Mouse (Mus musculus) cerebellum, adult 8-10 months (tissue): ENCODE measurements around the gene Pla2g12a.
A peak's percentile ranks its signal among the peaks of the same experiment; 100 is the strongest.

Source experiments
- DNase-seq: peaks from one replicate; pipeline ENCODE4 v3.0.0; 2022

Pla2g12a gene

DNA sequence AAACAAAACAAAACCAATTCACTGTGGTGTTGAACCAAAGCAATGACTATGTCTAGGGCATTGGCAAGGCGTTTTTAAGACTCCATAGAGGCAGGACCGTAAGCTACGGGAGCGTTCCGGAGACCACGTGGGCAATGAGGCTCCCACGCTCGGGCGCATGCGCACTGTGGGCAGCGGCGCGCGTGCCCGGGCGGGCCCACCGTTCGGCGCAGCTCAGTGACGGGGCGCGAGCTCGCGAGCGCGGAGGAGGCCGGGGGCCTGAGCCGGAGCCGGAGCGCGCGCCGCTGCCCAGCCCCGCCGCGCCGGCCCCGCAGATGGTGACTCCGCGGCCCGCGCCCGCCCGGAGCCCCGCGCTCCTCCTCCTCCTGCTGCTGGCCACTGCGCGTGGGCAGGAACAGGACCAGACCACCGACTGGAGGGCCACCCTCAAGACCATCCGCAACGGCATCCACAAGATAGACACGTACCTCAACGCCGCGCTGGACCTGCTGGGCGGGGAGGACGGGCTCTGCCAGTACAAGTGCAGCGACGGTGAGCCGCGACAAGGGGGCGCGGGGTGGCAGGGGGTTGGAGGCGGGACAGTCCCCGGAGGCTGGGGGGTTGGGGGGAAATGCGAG is at the start of gene Pla2g12a:
Pla2g12a (plus strand) TSS at position 202 of the 617 bp plus-strand sequence.
- DNase-seq = peak; percentile 90

DNA sequence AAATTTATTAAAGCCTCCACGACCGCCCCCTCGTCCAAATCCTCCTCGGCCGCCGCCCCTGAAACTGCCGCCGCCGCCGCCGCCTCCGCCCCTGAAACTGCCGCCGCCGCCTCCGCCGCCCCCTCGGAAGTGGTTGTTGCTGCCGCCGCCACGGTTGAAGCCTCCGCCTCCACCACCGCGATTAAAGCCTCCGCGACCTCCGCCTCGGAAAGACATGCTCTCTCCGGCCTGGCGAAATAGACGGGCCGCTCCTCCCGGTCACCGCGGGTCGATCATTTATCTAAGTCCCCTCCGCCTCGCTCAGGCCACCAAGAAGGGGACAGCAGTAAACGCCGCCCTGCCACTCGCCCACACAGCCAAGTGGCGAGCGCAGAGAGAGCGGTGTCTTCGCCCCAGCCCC is 47.8 kb upstream of the Pla2g12a start:
- no peak for DNase-seq

DNA sequence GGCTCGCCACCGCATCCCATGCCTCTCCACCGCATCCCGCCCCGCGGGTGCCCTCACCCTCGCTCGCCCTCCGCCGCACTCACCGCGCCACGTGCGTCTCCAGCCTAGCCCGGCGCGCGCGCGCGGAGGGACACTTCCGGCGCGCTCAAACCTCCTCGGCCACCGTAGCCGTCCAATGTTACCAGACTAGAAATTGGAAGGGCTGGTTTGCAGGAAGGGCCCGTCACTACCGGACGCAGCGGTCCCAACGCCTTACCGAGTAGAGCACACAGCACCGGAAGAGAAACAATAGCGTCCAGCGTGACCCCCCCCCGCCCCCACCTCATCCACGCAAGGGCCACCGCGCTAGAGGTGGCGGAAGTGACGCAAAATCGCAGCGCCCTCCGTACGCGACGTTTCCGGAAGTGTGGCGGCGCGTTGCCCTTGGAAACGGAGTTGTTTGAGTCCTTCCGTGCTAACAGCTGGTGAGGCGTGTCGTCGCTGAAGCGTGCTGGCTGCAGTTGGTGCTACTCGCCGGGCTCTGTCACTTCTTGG is 47.3 kb upstream of the Pla2g12a start, which contains the start of gene Gar1:
Gar1 (minus strand) TSS at position 362 of the 534 bp plus-strand sequence.
- peak; percentile 93 for DNase-seq

DNA sequence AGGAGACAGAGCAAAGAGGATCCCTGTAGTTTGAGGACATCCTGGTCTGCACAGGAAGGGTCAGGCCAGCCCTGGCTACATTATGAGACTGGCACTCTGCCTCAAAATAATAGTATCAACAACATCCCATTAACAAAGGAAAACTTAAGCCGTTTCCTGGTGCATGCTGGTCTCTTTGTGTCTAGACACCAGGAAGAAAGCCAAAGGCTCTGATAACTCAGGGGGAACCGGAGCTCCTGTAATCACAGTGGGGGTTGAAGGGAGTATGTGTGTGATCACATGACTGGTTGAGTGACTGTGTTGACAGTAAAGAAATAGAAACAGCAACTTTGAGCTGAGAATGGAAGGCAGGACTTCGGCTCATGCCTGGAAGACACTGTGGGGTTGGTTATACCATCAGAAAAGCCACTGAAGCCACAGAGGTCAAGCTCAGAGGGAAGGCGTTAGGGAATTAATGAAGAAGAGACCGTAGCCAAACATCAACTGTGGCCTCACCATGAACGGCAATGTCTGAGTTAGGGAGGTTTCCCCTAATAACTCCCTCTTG is 42.9 kb upstream of the Pla2g12a start, which contains the start of gene Cfi:
Cfi (plus strand) TSS at position 497 of the 547 bp plus-strand sequence.
- no peak for DNase-seq

DNA sequence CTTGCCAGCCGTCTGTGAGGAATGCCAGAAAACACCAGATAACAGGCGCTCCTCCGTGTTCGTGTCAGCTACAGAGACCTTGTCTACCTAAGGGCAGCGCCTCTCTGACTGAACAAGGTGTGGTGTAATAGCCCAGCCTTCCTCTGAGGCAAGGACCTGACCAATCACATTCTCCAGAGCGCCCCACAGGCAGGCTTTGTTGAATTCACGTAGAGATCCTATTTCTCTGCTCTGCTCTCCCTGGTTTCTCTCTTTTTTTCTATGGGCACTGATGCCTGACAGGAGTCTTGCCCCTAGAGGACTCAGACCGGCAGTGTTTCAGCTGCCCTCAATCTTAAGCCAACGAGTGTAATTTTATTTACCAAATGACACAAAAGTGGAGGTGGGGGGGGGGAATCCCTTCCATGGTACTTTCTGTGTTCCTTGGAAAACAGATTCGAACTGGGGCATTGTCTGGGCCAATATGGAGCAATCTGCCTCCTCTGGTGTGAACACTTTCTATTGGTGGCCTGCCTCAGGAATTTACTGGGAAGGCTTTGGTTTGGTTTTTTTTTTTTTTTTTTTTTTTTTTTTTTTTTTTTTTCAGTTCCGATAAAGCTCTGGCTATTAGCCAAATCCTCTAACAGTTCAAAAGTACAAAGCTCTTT is 42.2 kb upstream of the Pla2g12a start:
- DNase-seq = no peak

DNA sequence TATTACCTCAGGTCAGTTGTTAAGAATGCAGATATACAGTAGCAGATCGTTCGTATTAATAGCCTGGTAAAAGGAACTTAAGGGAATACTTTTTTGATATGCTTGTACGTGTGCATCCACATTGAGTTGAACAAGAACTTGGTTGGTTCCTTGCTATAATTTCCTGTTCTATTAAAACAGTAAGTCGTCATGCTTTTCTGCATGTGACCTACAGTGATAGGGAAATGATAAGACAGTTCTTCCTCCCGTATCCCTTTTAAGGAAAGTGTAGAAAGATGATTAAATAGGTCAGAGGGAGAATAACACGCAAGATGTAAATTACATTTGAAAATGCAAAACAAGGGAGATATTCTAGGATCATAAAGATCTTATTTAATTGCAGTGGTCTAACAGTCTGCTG is 41.4 kb upstream of the Pla2g12a start:
- DNase-seq = no peak

DNA sequence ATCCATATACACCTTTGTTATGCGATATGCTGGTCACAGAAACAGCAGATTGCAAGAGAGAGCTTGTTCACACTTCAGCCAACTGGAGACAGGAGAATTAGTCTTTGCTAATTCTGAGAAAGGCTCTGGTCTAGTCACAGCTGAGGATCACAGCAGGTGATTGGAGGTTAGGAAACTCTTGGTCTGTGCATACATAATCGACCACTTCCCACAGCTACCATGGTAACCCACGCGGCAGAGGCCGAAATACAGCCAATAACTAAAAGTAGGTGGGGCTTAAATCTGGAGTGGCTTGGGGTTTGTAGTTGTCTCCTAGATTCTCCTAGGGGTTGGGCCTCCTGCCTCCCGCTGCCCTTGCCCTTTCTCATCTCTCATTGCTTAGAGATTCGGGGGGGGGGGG is 40.4 kb upstream of the Pla2g12a start:
- no peak for DNase-seq

DNA sequence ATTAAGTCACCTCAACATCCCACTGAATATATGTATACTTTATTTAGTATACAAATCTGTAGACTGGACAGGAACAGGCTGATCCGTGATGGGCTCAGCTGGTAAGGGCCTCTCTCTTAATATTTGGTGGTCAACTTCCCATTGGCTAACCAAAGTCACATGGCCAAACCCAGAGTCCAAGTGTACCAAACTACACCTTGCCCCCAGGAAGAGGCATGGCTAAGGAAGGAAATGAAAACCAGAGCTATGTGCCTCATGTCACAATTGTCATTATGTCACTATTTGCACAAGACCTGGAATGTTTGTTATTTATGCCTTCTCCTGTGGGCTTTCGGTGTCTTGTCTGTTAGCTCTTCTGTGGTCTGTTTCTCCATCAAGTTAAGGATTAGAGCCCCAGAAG is 32.5 kb upstream of the Pla2g12a start:
- no peak for DNase-seq

DNA sequence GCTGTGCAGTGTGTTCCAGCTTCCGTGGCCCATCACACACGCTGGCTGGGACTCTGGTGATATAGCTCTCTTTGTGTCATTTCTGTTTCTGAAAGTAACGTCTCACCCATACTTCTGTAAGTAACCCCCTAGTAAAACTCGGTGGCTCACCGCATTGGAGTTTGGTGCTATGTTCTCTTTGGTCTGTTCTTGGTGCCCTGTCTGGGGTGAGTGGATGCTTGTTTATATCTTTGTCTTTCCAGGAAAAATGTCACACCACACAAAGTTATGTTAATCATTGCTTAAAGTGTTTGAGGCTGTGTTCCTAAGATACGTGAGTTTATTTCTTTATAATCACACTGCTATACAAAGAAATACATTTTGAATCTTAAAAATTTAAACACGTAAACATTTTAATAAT is 31.6 kb upstream of the Pla2g12a start:
- no peak for DNase-seq

DNA sequence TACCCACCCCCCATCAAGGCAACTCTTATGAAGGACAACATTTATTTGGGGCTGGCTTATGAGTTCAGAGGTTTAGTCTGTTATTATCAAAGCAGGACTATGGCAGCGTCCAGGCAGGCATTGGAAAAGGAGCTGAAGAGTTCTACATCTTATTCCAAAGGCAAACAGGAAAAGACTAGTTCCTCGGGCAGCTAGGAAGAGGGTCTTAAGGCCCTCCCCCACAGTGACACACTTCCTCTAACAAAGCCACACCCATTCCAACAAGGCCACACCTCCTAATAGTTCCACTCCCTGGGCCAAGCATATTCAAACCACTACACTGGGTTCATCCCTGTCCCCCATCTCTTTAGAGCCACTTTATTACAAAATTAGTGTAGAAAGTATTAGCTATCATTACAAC is 15.8 kb upstream of the Pla2g12a start:
- DNase-seq = no peak

DNA sequence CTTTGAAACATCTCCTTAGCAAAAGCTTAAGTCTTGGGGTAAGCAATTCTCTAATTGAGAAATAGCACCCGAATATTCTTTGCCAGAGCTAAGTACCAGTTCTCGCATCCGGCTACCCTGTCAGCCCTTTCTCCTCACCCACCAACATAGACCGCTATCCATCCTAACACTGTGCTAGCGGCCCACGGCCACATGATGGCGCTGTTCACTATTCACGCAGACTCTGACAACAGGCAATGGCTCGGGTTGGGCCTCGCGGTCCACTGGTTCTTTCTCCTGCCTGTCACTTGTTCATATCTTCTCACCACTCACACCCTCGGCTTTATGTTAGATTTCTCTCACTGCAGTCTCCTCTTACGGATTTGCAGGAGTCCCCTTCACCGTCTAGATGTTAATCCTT is 14.7 kb upstream of the Pla2g12a start:
- DNase-seq = peak; percentile 28

DNA sequence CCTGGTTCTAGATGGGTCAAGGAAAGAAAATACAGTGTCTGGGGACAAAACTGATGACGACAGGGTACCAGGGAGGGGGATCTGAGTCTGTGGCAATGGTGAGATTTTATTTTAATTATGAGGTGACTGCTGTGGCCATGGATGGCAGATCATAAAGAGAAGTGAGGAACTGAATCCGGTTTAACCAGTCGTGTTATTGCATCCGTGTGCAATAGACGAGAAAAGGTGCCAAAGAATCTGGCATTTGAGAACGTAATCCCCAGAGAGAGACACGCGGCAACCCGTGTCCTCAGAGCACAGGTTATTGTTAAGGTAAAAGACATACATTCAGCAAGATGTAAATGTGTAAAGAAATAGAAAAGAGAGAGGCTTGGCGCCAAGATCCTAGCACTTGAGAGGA is 1.1 kb upstream of the Pla2g12a start:
- DNase-seq = no peak

DNA sequence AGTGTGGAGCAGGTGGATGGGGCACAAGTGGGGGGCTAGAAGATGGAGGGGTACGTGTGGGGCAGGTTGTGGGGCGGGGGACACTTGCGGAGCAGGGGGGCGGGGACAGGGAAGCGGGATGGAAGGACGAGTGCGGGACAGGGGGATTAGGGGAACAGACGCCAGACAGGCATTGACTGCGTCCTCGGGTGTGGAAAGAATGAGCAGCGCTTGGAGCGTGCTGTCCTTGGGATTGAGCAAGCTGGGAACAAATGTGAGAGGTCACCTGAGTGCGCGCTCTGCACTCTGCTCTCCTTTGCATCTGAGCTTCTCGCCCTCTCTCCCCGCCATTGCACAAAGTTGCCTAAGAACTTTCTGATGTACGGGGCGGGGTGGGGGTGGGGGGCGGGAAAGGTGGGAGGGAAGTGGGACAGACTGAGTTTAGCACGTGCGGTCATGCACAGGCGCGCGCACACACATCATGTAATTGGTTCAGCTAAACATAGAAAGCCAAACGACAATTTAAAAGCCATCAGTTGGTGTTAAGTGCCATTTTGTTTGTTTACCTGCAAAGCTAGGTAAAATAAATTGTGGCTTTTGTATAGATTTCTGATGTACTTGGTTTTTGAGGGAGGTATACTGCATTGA is 838 bp downstream of the Pla2g12a start:
- no peak for DNase-seq

DNA sequence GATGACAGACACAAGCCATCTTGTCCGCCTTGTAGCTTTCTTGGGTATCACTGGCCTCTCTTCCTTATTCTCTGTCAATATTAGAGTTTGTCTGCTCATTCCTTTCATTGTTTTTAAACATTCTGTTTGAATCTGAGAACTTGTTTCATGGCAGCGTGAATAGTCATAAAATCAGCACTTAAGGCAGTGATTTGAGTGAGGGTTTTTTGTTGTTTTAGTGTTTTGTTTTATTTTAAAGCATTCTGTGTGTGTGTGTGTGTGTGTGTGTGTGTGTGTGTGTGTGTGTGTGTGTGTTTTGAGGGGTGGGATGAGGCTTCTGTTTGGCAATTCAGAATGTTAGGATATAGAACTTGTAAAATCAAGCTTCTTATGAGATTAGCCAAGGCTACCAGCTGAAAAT is 1.5 kb downstream of the Pla2g12a start:
- no peak for DNase-seq

DNA sequence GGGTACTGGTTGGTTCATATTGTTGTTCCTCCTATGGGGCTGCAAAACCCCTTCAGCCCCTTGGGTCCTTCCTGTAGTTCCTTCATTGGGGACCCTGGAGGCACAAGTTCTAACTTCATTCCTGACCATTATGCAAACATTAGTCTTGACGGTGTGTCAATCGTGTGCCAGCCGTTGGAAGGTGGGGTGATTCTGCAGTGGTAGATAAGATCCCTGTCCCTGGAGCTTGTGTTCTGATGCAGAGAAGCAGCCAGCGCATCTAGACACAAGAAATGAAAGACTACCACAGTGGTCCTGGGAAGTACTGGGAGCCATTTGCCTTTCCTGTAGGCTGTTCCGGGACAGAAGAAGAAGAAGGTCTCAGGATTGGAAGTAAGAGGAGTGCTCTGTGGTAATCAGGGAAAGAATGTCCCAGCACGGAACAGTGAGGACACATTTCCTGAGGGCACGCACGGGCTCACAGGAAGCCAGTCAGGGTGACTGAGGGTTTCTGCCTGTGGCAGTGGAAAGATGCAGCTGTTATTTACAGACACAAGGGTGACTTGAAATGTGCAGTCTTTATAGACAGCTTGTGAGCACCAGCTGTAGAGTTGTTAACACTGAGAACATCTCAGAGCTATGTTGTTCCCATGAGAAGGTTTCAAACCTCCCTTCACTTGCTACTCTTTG is 2.7 kb downstream of the Pla2g12a start:
- DNase-seq = no peak

DNA sequence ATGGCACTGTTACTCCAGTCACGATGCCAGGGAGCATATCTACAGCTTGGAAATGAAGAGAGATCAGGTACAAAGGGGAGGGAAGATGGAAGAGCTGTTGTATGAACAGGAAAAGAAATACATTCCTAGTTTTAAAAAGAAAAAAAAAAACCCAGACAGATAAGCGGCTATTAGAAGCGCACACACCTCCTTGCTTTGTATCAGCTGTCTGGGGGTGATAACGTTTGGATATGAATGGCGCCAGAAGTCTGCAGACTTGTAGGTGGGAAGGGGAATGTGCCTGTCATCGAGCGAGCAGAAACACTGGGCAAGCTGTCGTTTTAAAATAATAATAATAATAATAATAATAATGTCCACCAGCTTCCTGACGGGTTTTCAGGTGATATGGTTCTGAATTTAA is 7.2 kb downstream of the Pla2g12a start:
- no peak for DNase-seq

DNA sequence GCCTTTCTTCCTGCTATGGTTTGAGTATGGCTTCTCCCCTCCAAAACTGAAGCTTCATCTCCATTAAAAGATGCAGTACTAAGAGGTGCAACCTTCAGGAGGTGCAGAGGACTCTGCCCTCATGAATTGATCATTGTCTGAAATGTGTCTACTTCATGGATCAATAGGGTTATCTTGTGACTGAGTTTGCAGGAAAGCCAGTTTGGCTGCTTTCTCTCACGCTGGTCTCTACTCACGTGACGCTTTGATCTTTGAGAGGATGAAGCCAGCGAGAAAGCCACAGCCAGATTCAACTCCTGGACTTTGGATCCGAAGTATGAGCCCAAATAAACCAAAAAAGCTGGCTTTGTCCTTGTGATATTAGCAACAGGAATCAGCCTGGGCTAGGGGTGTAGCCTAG is 8.0 kb downstream of the Pla2g12a start:
- DNase-seq = no peak

DNA sequence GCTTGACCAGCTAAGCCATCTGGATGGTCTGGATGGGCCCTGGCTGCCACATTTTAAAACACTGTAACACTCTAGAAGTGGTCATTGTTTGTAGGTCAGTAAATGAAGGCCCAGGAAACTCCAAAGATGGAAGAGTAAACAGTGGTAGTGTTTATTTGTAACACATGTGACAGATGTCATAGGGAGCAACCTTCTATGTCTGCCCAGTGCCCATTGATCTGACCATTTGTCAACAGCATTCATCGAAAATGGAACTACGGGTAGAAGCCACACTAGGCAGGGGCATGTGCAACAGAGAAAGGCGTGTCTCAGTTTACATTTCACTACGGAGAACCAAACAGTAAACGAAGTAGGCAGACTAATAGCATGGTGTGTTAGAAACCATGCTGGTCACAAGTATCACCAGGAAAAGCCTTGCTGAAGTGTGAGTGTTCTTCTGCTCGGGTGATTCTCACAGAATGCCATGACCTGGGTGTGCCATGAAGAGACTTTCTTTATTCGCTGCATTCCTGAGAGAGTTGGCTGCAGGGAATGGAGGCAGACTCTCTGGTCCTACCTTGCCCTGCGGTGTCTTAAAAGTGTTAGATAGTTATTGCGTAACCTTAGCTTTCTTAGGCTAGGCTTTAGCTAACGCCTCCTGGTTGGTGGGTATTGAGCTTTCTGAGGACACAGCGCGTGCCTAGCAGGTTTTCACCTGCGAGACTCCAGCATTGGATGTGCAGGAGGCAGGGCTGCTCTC is 9.5 kb downstream of the Pla2g12a start:
- DNase-seq = no peak

DNA sequence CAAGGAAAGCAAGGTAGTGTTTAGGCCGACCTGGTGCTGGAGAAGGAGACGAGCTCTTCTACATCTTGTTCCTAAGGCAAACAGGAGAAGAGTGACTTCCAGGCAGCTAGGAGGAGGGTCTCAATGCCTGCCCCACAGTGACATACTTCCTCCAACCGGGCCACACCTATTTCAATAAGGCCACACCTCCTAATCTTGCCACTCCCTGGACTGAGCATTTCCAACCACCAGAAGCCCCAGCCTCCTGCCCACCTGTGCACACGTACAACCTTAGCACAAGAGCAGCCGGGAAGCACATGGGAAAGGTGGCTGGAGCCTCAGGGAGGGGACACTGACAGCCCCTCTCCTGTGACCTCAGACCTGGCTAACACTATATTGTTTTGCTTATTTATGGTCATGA is 13.6 kb downstream of the Pla2g12a start:
- no peak for DNase-seq

DNA sequence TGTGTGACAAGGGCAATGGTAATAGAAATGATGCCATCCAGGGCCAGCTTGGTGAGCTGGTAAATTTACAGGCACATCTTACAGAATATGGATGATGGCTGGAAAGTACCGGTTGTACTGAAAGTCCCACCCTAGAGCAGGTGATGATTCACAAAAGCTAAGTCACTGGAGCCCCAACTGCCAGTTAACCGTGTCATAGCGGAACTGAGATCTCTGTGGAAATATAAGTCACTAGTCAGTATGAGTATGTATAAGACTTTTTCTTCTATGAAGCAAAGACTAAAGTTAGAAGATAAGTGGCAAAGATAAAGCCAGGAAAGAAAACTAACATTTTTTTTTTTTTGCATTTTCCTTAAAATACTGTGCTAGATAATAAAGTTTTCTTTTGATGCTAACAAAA is 14.7 kb downstream of the Pla2g12a start:
- no peak for DNase-seq

DNA sequence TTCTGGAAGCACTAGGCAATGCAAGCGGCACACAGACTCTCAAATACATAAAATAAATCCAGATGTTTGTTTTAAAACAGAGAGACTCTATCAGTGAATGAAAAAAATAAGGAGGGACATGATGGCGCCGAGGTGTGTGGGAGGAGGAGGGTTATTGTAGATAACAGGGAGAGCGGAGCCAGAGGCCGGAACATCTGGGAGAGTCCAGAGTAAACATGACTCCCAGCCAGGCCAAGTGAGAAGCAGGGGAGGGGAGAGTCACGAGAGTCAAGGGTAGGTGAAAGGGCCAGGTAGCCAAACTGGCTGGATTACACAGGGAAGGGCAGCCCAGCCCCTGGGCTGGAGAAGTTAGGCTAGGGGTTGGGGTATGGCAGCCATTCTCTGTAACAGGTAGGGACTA is 18.2 kb downstream of the Pla2g12a start:
- DNase-seq = no peak

DNA sequence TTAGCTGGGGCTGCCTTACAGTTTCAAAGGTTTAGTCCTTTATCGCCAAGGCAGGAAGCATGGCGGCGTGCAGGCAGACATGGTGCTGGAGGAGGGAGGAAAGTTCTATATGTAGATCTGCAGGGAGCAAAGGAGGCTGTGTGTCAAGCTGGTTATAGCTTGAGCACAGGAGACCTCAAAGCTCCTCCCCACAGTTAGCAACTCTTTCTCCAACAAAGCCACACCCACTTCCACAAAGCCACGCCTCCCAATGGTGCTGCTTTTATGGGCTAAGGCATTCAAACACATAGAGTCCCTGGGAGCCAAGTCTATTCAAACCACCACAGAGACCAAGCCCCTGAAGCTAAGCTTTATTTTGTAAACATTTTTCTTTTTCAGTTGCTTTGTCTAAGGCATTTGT is 20.5 kb downstream of the Pla2g12a start:
- no peak for DNase-seq
